Mouse (Mus musculus) CH12.LX (cell line): ENCODE results near the gene Asb9. TPM values are rescaled to one million over a fixed set of nuclear protein-coding genes. Genes with fewer than 3 reads are reported as not detected.

Experiments
- DNase-seq: peaks from one replicate; pipeline ENCODE4 v3.0.0-alpha.2; 2013; ENCODE audit errors: extremely low read depth
- H3K27ac ChIP-seq: 2 replicates; pipeline ENCODE4 v1.5.1; 2012; ENCODE audit warnings: low read depth, mild to moderate bottlenecking, control low read depth, moderate library complexity; ENCODE audit not compliant: insufficient read depth
- H3K27me3 ChIP-seq: replicated peaks from 2 replicates; pipeline ENCODE3; 2012; ENCODE audit warnings: inconsistent platforms
- H3K36me3 ChIP-seq, 2 experiments: replicated peaks in 1 of 2; 2 replicates each; pipeline versions ENCODE3 to v1.6.1; 2012; ENCODE audit warnings: inconsistent platforms in 1 of 2, low read length in 1 of 2, mild to moderate bottlenecking in 1 of 2, mixed read lengths in 1 of 2, moderate library complexity in 1 of 2; ENCODE audit not compliant: control insufficient read depth in 1 of 2, insufficient read depth in 1 of 2
- H3K4me1 ChIP-seq, 2 experiments: 2 replicates each; pipeline ENCODE4 v1.6.1; 2012; ENCODE audit warnings: inconsistent platforms in 1 of 2, moderate library complexity in 1 of 2; ENCODE audit not compliant: insufficient read depth in 2 of 2, control insufficient read depth in 1 of 2
- H3K4me2 ChIP-seq: 2 replicates; pipeline ENCODE4 v1.6.1; 2012; ENCODE audit warnings: low read depth, mild to moderate bottlenecking, control low read depth; ENCODE audit not compliant: poor library complexity, insufficient read depth, severe bottlenecking
- H3K4me3 ChIP-seq, 3 experiments: fragments of 150-350 bp in 1 of 3; sonication (generic) in 1 of 3; replicated peaks in 1 of 3; 2 replicates each; pipeline versions ENCODE3 to v1.5.1; 2011 to 2012; ENCODE audit warnings: low read depth in 2 of 3, low read length in 2 of 3, mild to moderate bottlenecking in 2 of 3, moderate library complexity in 2 of 3, control low read depth in 1 of 3, improper control_type of control experiment in 1 of 3, inconsistent platforms in 1 of 3, mixed read lengths in 1 of 3; ENCODE audit not compliant: poor library complexity in 1 of 3
- H3K79me2 ChIP-seq: replicated peaks from 2 replicates; pipeline ENCODE4 v1.6.1; 2012; ENCODE audit warnings: mild to moderate bottlenecking, moderate library complexity; ENCODE audit not compliant: control insufficient read depth, poor library complexity, insufficient read depth, severe bottlenecking; ENCODE audit errors: extremely low read depth
- H3K9ac ChIP-seq: 2 replicates; pipeline ENCODE4 v1.6.1; 2012; ENCODE audit warnings: low read depth, mild to moderate bottlenecking, control low read depth, moderate library complexity; ENCODE audit not compliant: insufficient read depth
- H3K9me3 ChIP-seq: replicated peaks from 2 replicates; pipeline ENCODE3; 2012; ENCODE audit warnings: low read length, inconsistent platforms, mixed read lengths
- CTCF ChIP-seq, 2 experiments: IDR thresholded peaks in 1 of 2; conservative IDR thresholded peaks in 1 of 2; 2 replicates each; pipeline ENCODE4 v1.5.1; 2011 to 2012; ENCODE audit warnings: low read depth in 2 of 2, low read length in 2 of 2, improper control_type of control experiment in 1 of 2, inconsistent platforms in 1 of 2, mild to moderate bottlenecking in 1 of 2, moderate library complexity in 1 of 2
- ELF1 ChIP-seq: IDR thresholded peaks from 2 replicates; pipeline ENCODE4 v1.6.1; 2014; ENCODE audit warnings: low read depth, mild to moderate bottlenecking, inconsistent platforms, low read length, improper control_type of control experiment
- EP300 ChIP-seq: IDR thresholded peaks from 2 replicates; pipeline ENCODE4 v1.6.1; 2011; ENCODE audit warnings: low read length, improper control_type of control experiment
- ETS1 ChIP-seq: conservative IDR thresholded peaks from 2 replicates; pipeline ENCODE4 v1.6.1; 2012; ENCODE audit warnings: low read depth, mild to moderate bottlenecking, inconsistent platforms, low read length, improper control_type of control experiment, moderate library complexity
- GABPA ChIP-seq: IDR thresholded peaks from 2 replicates; pipeline ENCODE4 v1.6.1; 2012; ENCODE audit warnings: low read depth, low read length, improper control_type of control experiment, inconsistent platforms; ENCODE audit not compliant: insufficient replicate concordance
- HCFC1 ChIP-seq: IDR thresholded peaks from 2 replicates; pipeline ENCODE4 v1.6.1; 2012; ENCODE audit warnings: low read depth, mild to moderate bottlenecking, inconsistent platforms, low read length, improper control_type of control experiment
- JUN ChIP-seq: IDR thresholded peaks from 2 replicates; pipeline ENCODE4 v1.6.1; 2011; ENCODE audit warnings: low read depth, mild to moderate bottlenecking, low read length, improper control_type of control experiment, moderate library complexity; ENCODE audit not compliant: insufficient read depth
- JUND ChIP-seq: conservative IDR thresholded peaks from 2 replicates; pipeline ENCODE4 v1.6.1; 2011; ENCODE audit warnings: low read depth, low read length, improper control_type of control experiment
- MAFK ChIP-seq: IDR thresholded peaks from 2 replicates; pipeline ENCODE4 v1.6.1; 2011; ENCODE audit warnings: low read length, improper control_type of control experiment; ENCODE audit not compliant: insufficient replicate concordance
- MAX ChIP-seq: IDR thresholded peaks from 2 replicates; pipeline ENCODE4 v1.6.1; 2011; ENCODE audit warnings: low read length, improper control_type of control experiment
- MEF2A ChIP-seq: IDR thresholded peaks from 2 replicates; pipeline ENCODE4 v1.6.1; 2014; ENCODE audit warnings: low read depth, mild to moderate bottlenecking, inconsistent platforms, low read length, improper control_type of control experiment, borderline replicate concordance
- MYC ChIP-seq: IDR thresholded peaks from 2 replicates; pipeline ENCODE4 v1.6.1; 2011; ENCODE audit warnings: low read depth, mild to moderate bottlenecking, improper control_type of control experiment, low read length
- POLR2AphosphoS2 ChIP-seq: IDR thresholded peaks from 2 replicates; pipeline ENCODE4 v1.6.1; 2011; ENCODE audit warnings: low read depth, low read length, improper control_type of control experiment
- RAD21 ChIP-seq: IDR thresholded peaks from 2 replicates; pipeline ENCODE4 v1.6.1; 2011; ENCODE audit warnings: low read depth, mild to moderate bottlenecking, low read length, improper control_type of control experiment, moderate library complexity
- TBP ChIP-seq: conservative IDR thresholded peaks from 2 replicates; pipeline ENCODE4 v1.6.1; 2011; ENCODE audit warnings: low read depth, low read length, improper control_type of control experiment
- UBTF ChIP-seq: IDR thresholded peaks from 2 replicates; pipeline ENCODE4 v1.6.1; 2012; ENCODE audit warnings: low read depth, mild to moderate bottlenecking, inconsistent platforms, low read length, improper control_type of control experiment, moderate library complexity
- USF1 ChIP-seq: IDR thresholded peaks from 2 replicates; pipeline ENCODE4 v1.6.1; 2014; ENCODE audit warnings: low read depth, mild to moderate bottlenecking, inconsistent platforms, low read length, improper control_type of control experiment
- ZKSCAN1 ChIP-seq: IDR thresholded peaks from 2 replicates; pipeline ENCODE4 v1.6.1; 2012; ENCODE audit warnings: low read depth, inconsistent platforms, low read length, improper control_type of control experiment, borderline replicate concordance
- dilution Hi-C: fragments of 300-500 bp; cut with MboI; formaldehyde crosslinking; loops from 2 replicates; pipeline ENCODE4 v1.14.3; 2020; ENCODE audit warnings: low sequenced_read_pairs; ENCODE audit not compliant: extremely low pct_unique_long_range_greater_than_20kb, extremely low pct_ligation_motif_present
- in situ Hi-C: fragments of 300-500 bp; cut with MboI; formaldehyde crosslinking; loops from 3 replicates; pipeline ENCODE4 v1.14.3; 2019; ENCODE audit warnings: low sequenced_read_pairs, low pct_ligation_motif_present, low pct_unique_long_range_greater_than_20kb, mixed read lengths
- polyA plus RNA-seq: library from polyadenylated mRNA; unstranded; fragments of >175 nt; gene quantifications from 2 replicates; pipeline ENCODE4 v1.2.1, GENCODE M21; 2012; ENCODE audit warnings: low read depth; ENCODE audit not compliant: insufficient read length
- total RNA-seq, 2 experiments: library from RNA; depleted of rRNA; stranded (reverse); fragments of 300-350 nt in 1 of 2; fragments of >200 nt in 1 of 2; gene quantifications; 2 replicates each; pipeline ENCODE4 v1.2.3; 2012 to 2014

The Asb9 gene
- not detected in 2 replicates for total RNA-seq (2012; rRNA removed)
- not detected in 2 replicates for total RNA-seq (2014; rRNA removed)
- polyA plus RNA-seq: not detected in 2 replicates

DNA sequence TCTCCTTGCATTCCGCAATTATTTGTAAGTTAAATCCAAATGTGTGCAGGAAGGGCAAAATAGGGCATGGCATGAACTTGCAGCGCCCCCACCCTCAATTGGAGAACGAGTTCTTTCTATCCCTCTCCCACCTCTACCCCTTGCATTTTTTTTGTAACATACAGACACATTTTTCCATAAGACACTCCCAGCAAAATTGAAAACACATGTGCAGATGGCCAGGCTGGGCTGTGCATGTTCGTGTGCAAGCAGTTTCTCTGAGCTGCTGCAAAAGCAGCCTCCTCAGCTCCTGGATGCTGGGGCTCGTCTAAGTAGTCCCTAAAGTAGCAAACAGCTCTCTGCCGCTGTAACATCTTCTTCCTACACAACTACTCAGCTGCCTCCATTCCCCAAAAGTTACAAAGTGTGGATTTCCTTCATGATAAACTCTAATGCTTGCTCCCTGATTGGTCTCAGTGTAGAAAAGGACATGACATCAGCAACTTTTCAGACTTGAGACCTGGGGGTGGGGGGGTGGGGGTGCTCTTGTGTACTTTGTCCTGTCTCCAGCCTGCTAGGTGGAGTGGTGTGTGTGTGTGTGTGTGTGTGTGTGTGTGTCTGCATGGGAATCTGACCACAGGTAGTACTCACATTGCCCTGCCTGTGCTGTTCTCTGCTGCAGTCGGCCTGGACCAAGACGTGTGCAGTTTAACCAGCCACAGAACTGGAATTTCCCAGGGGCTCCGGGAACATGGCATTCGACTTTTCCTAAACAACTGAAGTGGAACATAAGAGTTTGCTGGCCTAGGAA is at the start of gene Asb9:
Gene Asb9, plus strand, starts transcription at position 619 of the 790 bp plus-strand sequence.
- no peak within 1 kb of the TSS for H3K9ac ChIP-seq
- in situ Hi-C loops: no loop called here
- no peaks in the 10 kb centered on the region for H3K36me3 ChIP-seq
- dilution Hi-C loops: no loop called here
- no peaks in the 10 kb centered on the region for H3K4me1 ChIP-seq
- TF ChIP-seq ZKSCAN1 (no peak), MAFK (no peak), MYC (no peak), POLR2AphosphoS2 (no peak), EP300 (no peak), GABPA (no peak), ETS1 (no peak), MAX (no peak), HCFC1 (no peak), UBTF (no peak), ELF1 (no peak), JUND (no peak), MEF2A (no peak), CTCF (conservative IDR thresholded peaks at IDR 0.05 in 1 of 2, IDR thresholded peaks at IDR 0.05 in 1 of 2; ENCODE audit: low read depth in 2 of 2, low read length in 2 of 2) (no peak), TBP (no peak), USF1 (no peak), RAD21 (no peak), JUN (no peak)
- H3K27ac ChIP-seq: no peak within 1 kb of the TSS
- no peak within 1 kb of the TSS for H3K4me3 ChIP-seq
- no peaks in the 10 kb centered on the region for H3K9me3 ChIP-seq
- H3K79me2 ChIP-seq: no peaks in the 10 kb centered on the region
- no peak for DNase-seq
- H3K27me3 ChIP-seq: no peaks in the 10 kb centered on the region
- H3K4me2 ChIP-seq: no peak within 1 kb of the TSS

DNA sequence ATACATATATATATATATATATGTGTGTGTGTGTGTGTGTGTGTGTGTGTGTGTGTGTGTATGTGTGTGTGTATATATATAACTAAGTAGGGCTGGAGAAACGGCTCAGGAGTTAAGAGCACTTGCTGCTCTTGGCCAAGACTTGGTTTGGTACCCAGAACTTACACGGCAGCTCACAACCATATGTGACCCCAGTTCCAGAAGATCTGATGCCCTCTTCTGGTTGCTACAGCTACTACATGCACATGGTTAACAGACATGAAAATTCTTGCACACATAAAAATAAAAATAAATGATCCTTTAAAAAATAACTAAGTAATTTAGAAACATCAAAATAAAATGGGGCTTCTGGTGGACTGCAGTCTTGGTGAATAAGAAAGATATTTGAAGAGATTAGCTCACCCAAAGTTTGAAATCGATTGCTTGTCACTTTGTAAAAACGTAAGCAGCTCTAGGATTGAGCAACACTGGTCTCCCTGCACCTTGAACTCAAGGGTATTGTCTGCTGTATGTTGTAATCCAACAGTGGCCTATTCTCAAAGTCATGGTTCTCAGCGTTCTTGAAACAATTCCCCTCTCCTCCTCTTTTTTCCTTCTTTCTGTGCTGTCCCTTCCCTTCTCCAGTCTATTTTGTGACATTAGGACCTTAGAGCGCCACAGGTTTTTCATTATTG is 46.8 kb upstream of the Asb9 start:
- Histone ChIP-seq H3K9ac (no peak overlapping the region), H3K4me3 (no peak overlapping the region), H3K4me1 (no peaks in the 10 kb centered on the region), H3K27ac (no peak overlapping the region), H3K36me3 (no peaks in the 10 kb centered on the region), H3K4me2 (no peak overlapping the region), H3K9me3 (no peaks in the 10 kb centered on the region), H3K27me3 (no peaks in the 10 kb centered on the region), H3K79me2 (no peaks in the 10 kb centered on the region)
- dilution Hi-C loops (no loop called here), in situ Hi-C loops (no loop called here)
- TF ChIP-seq CTCF (conservative IDR thresholded peaks at IDR 0.05 in 1 of 2, IDR thresholded peaks at IDR 0.05 in 1 of 2; ENCODE audit: low read depth in 2 of 2, low read length in 2 of 2) (peak in 1 of 2 experiments; percentile 28; a peak in 1 of 4 replicates), MEF2A (no peak)
- DNase-seq: no peak
